Mouse (Mus musculus): ENCODE results near the gene Sesn2. TPM values are rescaled to one million over a fixed set of nuclear protein-coding genes. Genes with fewer than 3 reads are reported as not detected.

Sesn2 gene
- total RNA-seq (2023) = 10 to 100 TPM in 1 of 2 experiments, 1 to 10 TPM in 1; 7.2 to 10.5 TPM

GRCm38 (mm10) chr4:132510352-132510798 is at the start of gene Sesn2:
Gene Sesn2, minus strand, starts transcription at chr4:132510501.

DNA sequence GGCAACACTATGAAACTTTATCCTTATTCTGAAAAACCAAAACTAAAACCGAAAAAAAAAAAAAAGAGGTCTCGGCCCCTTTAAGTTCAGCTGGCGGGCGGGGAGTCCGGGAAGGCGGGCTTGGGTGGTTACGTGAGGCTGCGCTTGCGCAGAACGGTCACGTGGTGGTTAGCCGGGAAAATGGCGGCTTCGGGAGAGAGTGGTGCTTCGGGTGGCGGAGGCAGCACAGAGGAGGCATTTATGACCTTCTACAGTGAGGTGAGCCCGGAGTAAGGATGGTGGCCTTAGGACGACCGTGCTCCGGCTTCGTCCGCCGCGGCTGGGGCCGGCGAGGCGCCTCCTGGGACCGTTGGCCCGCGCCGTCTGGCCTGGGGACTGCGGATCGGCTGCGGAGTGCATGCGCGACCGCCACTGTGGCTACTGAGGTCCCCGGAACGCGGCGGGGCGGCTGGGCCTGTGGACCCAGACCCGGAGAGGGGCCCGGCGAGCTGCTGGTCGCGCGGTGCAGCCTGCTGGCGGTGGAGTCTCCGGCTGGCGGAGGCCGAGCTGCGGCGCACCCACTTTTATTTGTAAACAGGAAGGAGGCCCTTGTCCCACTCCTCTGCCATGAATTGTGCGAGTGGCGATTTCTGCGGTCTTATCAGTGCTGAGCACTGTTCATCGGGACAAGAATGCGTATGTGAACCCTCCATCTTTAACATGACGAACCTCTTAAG is 25.3 kb upstream of the Sesn2 start, which contains the start of gene Dnajc8:
Gene Dnajc8, plus strand, starts transcription at position 145 of the 716 bp plus-strand sequence.

GRCm38 (mm10) chr4:132532981-132533916 is 22.9 kb upstream of the Sesn2 start, which contains the start of gene Atpif1:
Gene Atpif1, minus strand, starts transcription at chr4:132533659.

GRCm38 (mm10) chr4:132463430-132464254 is 46.7 kb downstream of the Sesn2 start, which contains the start of gene Med18:
Gene Med18, minus strand, starts transcription at chr4:132463921.

Other genes with a start within 250 kb of the Sesn2 start
- gene Gmeb1, start 248.9 kb downstream of the Sesn2 start, total RNA-seq (2023) = 10 to 100 TPM; 44.0 to 45.8 TPM
- gene Taf12, start 236.1 kb downstream of the Sesn2 start, total RNA-seq (2023) = 10 to 100 TPM; 35.1 to 46.8 TPM
- gene Rab42, start 207.1 kb downstream of the Sesn2 start, total RNA-seq (2023) = not detected
- gene Trnau1ap, start 181.0 kb downstream of the Sesn2 start, total RNA-seq (2023) = 10 to 100 TPM; 42.1 to 56.0 TPM
- gene Rcc1, start 156.9 kb downstream of the Sesn2 start, total RNA-seq (2023) = 10 to 100 TPM; 17.3 to 18.8 TPM
- 10 to 100 TPM; 30.4 TPM for gene Phactr4, start 88.0 kb downstream of the Sesn2 start, total RNA-seq (2023)
- gene Med18, start 46.6 kb downstream of the Sesn2 start, total RNA-seq (2023) = 10 to 100 TPM in 1 of 2 experiments, 1 to 10 TPM in 1; 9.6 to 14.7 TPM
- gene Atpif1, start 23.2 kb upstream of the Sesn2 start, total RNA-seq (2023) = 10 to 100 TPM; 61.4 to 65.0 TPM
- gene Dnajc8, start 25.0 kb upstream of the Sesn2 start, total RNA-seq (2023) = 100 to 1,000 TPM in 1 of 2 experiments, 10 to 100 TPM in 1; 87.1 to 116 TPM
- 1 to 10 TPM; 1.3 to 1.9 TPM for gene Ptafr, start 53.6 kb upstream of the Sesn2 start, total RNA-seq (2023)
- 10 to 100 TPM; 40.7 to 44.9 TPM for gene Eya3, start 128.5 kb upstream of the Sesn2 start, total RNA-seq (2023)
- 1 to 10 TPM; 2.6 to 4.2 TPM for gene Xkr8, start 222.0 kb upstream of the Sesn2 start, total RNA-seq (2023)
- under 1 TPM in 1 of 2 experiments, not detected in 1; 0.26 TPM for gene Smpdl3b, start 246.8 kb upstream of the Sesn2 start, total RNA-seq (2023)